ENCODE assay signal across 10 mouse cellular contexts in the genomic region with DNA sequence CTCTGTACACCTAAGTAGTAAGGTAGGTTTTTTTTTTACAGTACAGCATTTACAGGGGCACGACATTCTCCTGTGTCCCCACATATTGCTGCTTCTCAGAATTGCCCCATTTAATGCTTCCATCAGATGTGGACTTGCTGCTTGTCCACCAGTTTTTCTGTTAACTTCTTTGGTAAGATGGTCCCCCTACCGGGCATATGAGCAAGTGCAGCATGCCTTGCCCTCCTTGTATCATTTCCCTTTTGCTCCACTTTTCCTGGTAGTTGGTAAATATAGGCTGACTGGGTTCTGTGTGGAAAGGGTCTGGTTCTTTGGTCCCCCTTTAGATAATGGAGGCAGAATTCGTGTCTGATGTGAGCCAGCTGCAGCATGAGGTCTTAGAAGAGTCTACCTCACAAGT. TPM values are rescaled to one million over a fixed set of nuclear protein-coding genes. Genes with fewer than 3 reads are reported as not detected.
DNase-seq lines count a peak whose midpoint lies in the region; ATAC-seq and TF ChIP-seq lines count a peak whose summit lies in the region.
"Had no signal": no experiment of that assay in that cellular context is flagged by ENCODE, and none has a peak within 500 bp of the region (broad histone marks: within the 10 kb centered on the region; RNA-seq: fewer than 3 reads in every experiment).

No protein-coding gene starts in this region.

- H3K4me1 ChIP-seq in hindbrain, embryonic 14.5 days (replicated peaks; ENCODE audit: control insufficient read depth, insufficient read depth, low read length), result no peaks in the 10 kb centered on the region
- H3K4me1 ChIP-seq in hindbrain, embryonic 12.5 days, result no peaks in the 10 kb centered on the region

- no peak overlapping the region for H3K4me2 ChIP-seq in hindbrain, embryonic 14.5 days (replicated peaks)
- no peak overlapping the region for H3K4me2 ChIP-seq in hindbrain, embryonic 12.5 days (replicated peaks)
- H3K4me2 ChIP-seq: embryonic facial prominence, embryonic 13.5 days; liver, embryonic 13.5 days had no signal

- no peak for ATAC-seq in hindbrain, embryonic 14.5 days (ENCODE audit: low FRiP score)
- ATAC-seq in hindbrain, embryonic 12.5 days (ENCODE audit: low FRiP score), result no peak
- no peak for ATAC-seq in Patski
- ATAC-seq in frontal cortex, adult (ENCODE audit: low TSS enrichment), result peak; percentile 74
- ATAC-seq in megakaryocyte-erythroid progenitor cell, adult 5-6 weeks (replicated peaks; ENCODE audit: low FRiP score, low TSS enrichment, poor library complexity, severe bottlenecking), result peak; percentile 69
- no peak for ATAC-seq in activated CD4-positive, CD25-positive, alpha-beta regulatory T cell, adult 4 months

- no peaks in the 10 kb centered on the region for H3K79me3 ChIP-seq in C2C12 (ENCODE audit: low read depth)

- no peak overlapping the region for H3ac ChIP-seq in C2C12 (ENCODE audit: control insufficient read depth, insufficient read length, low read depth)

- no peaks in the 10 kb centered on the region for H3K27me3 ChIP-seq in hindbrain, embryonic 14.5 days (ENCODE audit: control insufficient read depth, insufficient read depth, low read length)
- no peaks in the 10 kb centered on the region for H3K27me3 ChIP-seq in hindbrain, embryonic 12.5 days
- H3K27me3 ChIP-seq in C2C12 (ENCODE audit: control insufficient read depth, insufficient read depth, insufficient read length) (peaks cover 55% of the 10 kb centered on the region), Patski (peaks cover 9% of the 10 kb centered on the region)
- H3K27me3 ChIP-seq: embryonic facial prominence, embryonic 13.5 days had no signal

- POLR2A ChIA-PET in Patski (lab: Charles Lee), result interaction anchor here (1.2 kb wide), 1 partner anchor 68 kb away, joined by 3 read pairs; a partner anchor contains a TSS

- H3K4me3 ChIP-seq in hindbrain, embryonic 14.5 days (replicated peaks; ENCODE audit: low read length), result no peak overlapping the region
- H3K4me3 ChIP-seq in hindbrain, embryonic 12.5 days, result no peak overlapping the region
- H3K4me3 ChIP-seq in C2C12 (ENCODE audit: insufficient read depth, poor library complexity, severe bottlenecking), result no peak overlapping the region
- H3K4me3 ChIP-seq: embryonic facial prominence, embryonic 13.5 days; liver, embryonic 13.5 days had no signal

- peak; percentile 73 for DNase-seq in hindbrain, embryonic 14.5 days (ENCODE audit: low spot score)
- DNase-seq in Patski (ENCODE audit: low read depth, low spot score), result no peak
- peak; percentile 71 for DNase-seq in layer of hippocampus, adult 9-10 months (ENCODE audit: low spot score)
- DNase-seq: liver, embryonic 13.5 days had no signal

- in situ Hi-C loops in Patski (cut with MboI; ENCODE audit: low pct_unique_long_range_greater_than_20kb), result no loop called here

- H3K9ac ChIP-seq in hindbrain, embryonic 14.5 days, result no peak overlapping the region
- H3K9ac ChIP-seq in hindbrain, embryonic 12.5 days, result no peak overlapping the region
- H3K9ac ChIP-seq: embryonic facial prominence, embryonic 13.5 days; liver, embryonic 13.5 days had no signal

- H3K9me3 ChIP-seq in hindbrain, embryonic 14.5 days (ENCODE audit: control insufficient read depth, low read length), result no peaks in the 10 kb centered on the region
- no peaks in the 10 kb centered on the region for H3K9me3 ChIP-seq in hindbrain, embryonic 12.5 days (replicated peaks)
- H3K9me3 ChIP-seq: embryonic facial prominence, embryonic 13.5 days; liver, embryonic 13.5 days had no signal

- CTCF ChIA-PET in Patski (lab: Charles Lee), result interaction anchor here (0.6 to 2.2 kb wide), 5 partner anchors 11 to 68 kb away, joined by 3 to 12 read pairs (median 3); a partner anchor contains a TSS

- H3K36me3 ChIP-seq in hindbrain, embryonic 14.5 days (replicated peaks; ENCODE audit: control insufficient read depth, insufficient read depth), result peaks cover 12% of the 10 kb centered on the region; the same call in 1 of the 2 replicates
- H3K36me3 ChIP-seq in hindbrain, embryonic 12.5 days, result peaks cover 13% of the 10 kb centered on the region; the same call in 1 of the 2 replicates
- no peaks in the 10 kb centered on the region for H3K36me3 ChIP-seq in C2C12 (ENCODE audit: control insufficient read depth, insufficient read depth)

- 19% methylated on average over 3 of the region's 3 CpGs for whole genome bisulfite sequencing in hindbrain, embryonic 14.5 days
- WGBS in hindbrain, embryonic 12.5 days, result 20% methylated on average over 3 of the region's 3 CpGs

- TF ChIP-seq CTCF in C2C12 (IDR thresholded peaks at IDR 0.05; ENCODE audit: control insufficient read depth, insufficient read depth, insufficient read length) (peak; percentile 33), Patski (IDR thresholded peaks at IDR 0.05) (peak; percentile 86)

- no peaks in the 10 kb centered on the region for H3K79me2 ChIP-seq in C2C12 (ENCODE audit: control insufficient read depth, insufficient read depth)

- H3K27ac ChIP-seq in hindbrain, embryonic 14.5 days, result no peak overlapping the region
- H3K27ac ChIP-seq in hindbrain, embryonic 12.5 days, result no peak overlapping the region
- H3K27ac ChIP-seq: embryonic facial prominence, embryonic 13.5 days; liver, embryonic 13.5 days had no signal

TF ChIP-seq in C2C12, 6 proteins besides CTCF, POLR2A, EP300 and RAD21:
- TF ChIP-seq MAX (IDR thresholded peaks at IDR 0.05), result no peak
- TF ChIP-seq MYOD1 (IDR thresholded peaks at IDR 0.05; ENCODE audit: control insufficient read depth, insufficient read length, low read depth), result no peak
- no peak for TF ChIP-seq USF1 (IDR thresholded peaks at IDR 0.05; ENCODE audit: low read depth)
- no peak for TF ChIP-seq CEBPB (IDR thresholded peaks at IDR 0.05; ENCODE audit: low read depth)
- no peak for TF ChIP-seq FOSL1 (IDR thresholded peaks at IDR 0.05; ENCODE audit: insufficient read depth, low read length, poor library complexity, severe bottlenecking)
- TF ChIP-seq MYOG (IDR thresholded peaks at IDR 0.05; ENCODE audit: control insufficient read depth, extremely low read depth, insufficient read length), result no peak

RNA-seq across cellular contexts. Expression of a gene that starts 5.2 kb away (rescaled TPM):
- polyA plus RNA-seq in hindbrain, embryonic 14.5 days (2014; fragmentation: Nextera tagmentation; extraction: Ambion mirVana), result 0.07 and 0.08 TPM in 2 replicates
- polyA plus RNA-seq in hindbrain, embryonic 12.5 days (2016; fragmentation: Nextera tagmentation; extraction: Ambion mirVana), result 0.12 and 0.15 TPM in 2 replicates
- 0.02 TPM for polyA plus RNA-seq in C2C12 (2012; fragmentation: generic; extraction: Trizol)
- 0.05 TPM for polyA plus RNA-seq in Patski (2021)
- not detected in 2 replicates for total RNA-seq in megakaryocyte-erythroid progenitor cell, adult 5-6 weeks (2014; fragmentation: Nextera tagmentation)
- not detected in 2 replicates for total RNA-seq in megakaryocyte-erythroid progenitor cell, adult 5-6 weeks (2017)
- under 1 TPM in 1 of 2 experiments, not detected in 1; 0.33 TPM for polyA plus RNA-seq in activated CD4-positive, CD25-positive, alpha-beta regulatory T cell, adult 4 months (2017; shearing (Covaris generic))

RNA-seq across cellular contexts. Expression of a gene that starts 14.1 kb away (rescaled TPM):
- polyA plus RNA-seq in hindbrain, embryonic 14.5 days (2014; fragmentation: Nextera tagmentation; extraction: Ambion mirVana), result 31.9 and 35.1 TPM in 2 replicates
- 29.4 and 30.8 TPM in 2 replicates for polyA plus RNA-seq in hindbrain, embryonic 12.5 days (2016; fragmentation: Nextera tagmentation; extraction: Ambion mirVana)
- polyA plus RNA-seq in C2C12 (2012; fragmentation: generic; extraction: Trizol) (2.6 TPM), Patski (2021) (40.3 TPM)
- 17.8 and 18.9 TPM in 2 replicates for total RNA-seq in megakaryocyte-erythroid progenitor cell, adult 5-6 weeks (2014; fragmentation: Nextera tagmentation)
- 1.8 and 3.5 TPM in 2 replicates for total RNA-seq in megakaryocyte-erythroid progenitor cell, adult 5-6 weeks (2017)
- 10 to 100 TPM; 48.1 to 48.7 TPM for polyA plus RNA-seq in activated CD4-positive, CD25-positive, alpha-beta regulatory T cell, adult 4 months (2017; shearing (Covaris generic))

Comparison
In these comparisons a context has a peak if more than half of its experiments do, and no peak if none do; other contexts are left out.
1. ATAC-seq: peak in frontal cortex, adult (single experiment) and megakaryocyte-erythroid progenitor cell, adult 5-6 weeks (single experiment); none in hindbrain, embryonic 14.5 days (single experiment), hindbrain, embryonic 12.5 days (single experiment), Patski (single experiment) and activated CD4-positive, CD25-positive, alpha-beta regulatory T cell, adult 4 months (single experiment).